Mouse (Mus musculus) layer of hippocampus, adult 6 months (tissue): Measurements from ENCODE around the gene Gm8229. TPM values are rescaled to one million over a fixed set of nuclear protein-coding genes. Genes with fewer than 3 reads are reported as not detected.

ENCODE experiments used
- long read RNA-seq, 2 experiments: library from polyadenylated mRNA; unstranded; transcript quantifications; one replicate each; pipeline ENCODE4 v2.0.0; 2019 to 2020
- polyA plus RNA-seq: library from polyadenylated mRNA; unstranded; fragments of <200 nt; fragmentation: Nextera tagmentation; gene quantifications from 2 replicates; pipeline ENCODE4 v1.2.3, GENCODE M21; 2021

Gene Gm8229
- not detected in 2 replicates for polyA plus RNA-seq
- long read RNA-seq, experiment 1 = 0 reads
- long read RNA-seq, experiment 2 = 0 reads

GRCm38 (mm10) chr14:44365057-44365456 is at the start of gene Gm8229:
TSS of gene Gm8229 (plus strand) at chr14:44365357.

DNA sequence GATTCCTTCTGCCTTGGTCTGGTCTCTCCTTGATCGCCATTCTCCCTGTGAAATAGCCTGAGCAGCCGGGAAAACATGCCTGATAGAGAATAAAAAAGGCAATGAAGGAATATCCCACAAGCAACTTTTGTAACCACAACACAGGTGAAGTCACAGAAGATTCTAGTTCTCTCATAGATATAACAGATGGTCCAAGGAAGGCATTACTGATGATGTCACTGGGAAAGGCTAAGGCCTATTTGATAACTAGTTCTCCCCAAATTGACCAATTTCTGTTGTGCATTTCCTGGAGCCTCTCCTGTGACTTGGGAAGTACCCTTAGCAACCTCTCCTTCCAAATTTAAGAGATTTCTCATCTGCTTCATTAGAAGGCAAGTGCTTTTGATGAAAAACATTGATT is 26.7 kb upstream of the Gm8229 start, which contains the start of gene Gm5930:
TSS of gene Gm5930 (minus strand) at position 101 of the 400 bp plus-strand sequence.

GRCm38 (mm10) chr14:44410588-44410987 is 45.4 kb downstream of the Gm8229 start, which contains the start of gene Gm3371:
TSS of gene Gm3371 (minus strand) at chr14:44410688.

Other genes with a start within 250 kb of the Gm8229 start
- not detected in 2 replicates for gene Gm3327, start 241.5 kb upstream of the Gm8229 start, polyA plus RNA-seq
- gene Gm8212, start 167.7 kb upstream of the Gm8229 start, polyA plus RNA-seq = not detected in 2 replicates
- not detected in 2 replicates for gene 4930503E14Rik, start 152.1 kb upstream of the Gm8229 start, polyA plus RNA-seq
- not detected in 2 replicates for gene Gm8220, start 79.8 kb upstream of the Gm8229 start, polyA plus RNA-seq
- gene Gm5930, start 26.8 kb upstream of the Gm8229 start, polyA plus RNA-seq = not detected in 2 replicates
- gene Gm3371, start 45.3 kb downstream of the Gm8229 start, polyA plus RNA-seq = not detected in 2 replicates
- gene Gm8232, start 68.3 kb downstream of the Gm8229 start, polyA plus RNA-seq = not detected in 2 replicates
- gene BC061237, start 127.1 kb downstream of the Gm8229 start, polyA plus RNA-seq = not detected in 2 replicates
- gene Gm17093, start 152.9 kb downstream of the Gm8229 start, polyA plus RNA-seq = not detected in 2 replicates
- gene Gm8247, start 217.8 kb downstream of the Gm8229 start, polyA plus RNA-seq = not detected in 2 replicates